Mouse (Mus musculus): ENCODE results near the gene Nphs2.

Gene Nphs2

GRCm38 (mm10) chr1:156365740-156366139 is 55.2 kb downstream of the Nphs2 start, which contains the start of gene Gm2000:
Gene Gm2000, plus strand, starts transcription at chr1:156366040.
- DNase-seq (ENCODE audit: low spot score): no peak

Measured in ovary, postnatal 14 days (tissue).